Mouse (Mus musculus) erythroblast, embryonic 14.5 days (primary cell): Measurements from ENCODE around the gene Cdc5l. TPM values are rescaled to one million over a fixed set of nuclear protein-coding genes. Genes with fewer than 3 reads are reported as not detected.

ENCODE experiments used
- H3K27me3 ChIP-seq: 2 replicates; pipeline ENCODE4 v1.6.1; 2012; ENCODE audit warnings: inconsistent platforms; ENCODE audit not compliant: control insufficient read depth
- H3K36me3 ChIP-seq: 2 replicates; pipeline ENCODE4 v1.6.1; 2012; ENCODE audit warnings: mild to moderate bottlenecking, inconsistent platforms; ENCODE audit not compliant: control insufficient read depth
- H3K4me1 ChIP-seq: 2 replicates; pipeline ENCODE4 v1.6.1; 2012; ENCODE audit warnings: inconsistent platforms; ENCODE audit not compliant: control insufficient read depth
- H3K4me3 ChIP-seq: replicated peaks from 2 replicates; pipeline ENCODE3; 2012; ENCODE audit warnings: moderate library complexity, mild to moderate bottlenecking, inconsistent platforms
- H3K9me3 ChIP-seq: 2 replicates; pipeline ENCODE4 v1.6.1; 2012; ENCODE audit warnings: low read length, inconsistent platforms, mixed read lengths; ENCODE audit not compliant: control insufficient read depth
- GATA1 ChIP-seq: IDR thresholded peaks from 2 replicates; pipeline ENCODE4 v1.6.1; 2012; ENCODE audit warnings: low read length, inconsistent platforms, mixed read lengths
- TAL1 ChIP-seq: IDR thresholded peaks from 3 replicates; pipeline ENCODE4 v1.6.1; 2012; ENCODE audit warnings: low read length, inconsistent platforms, mixed read lengths
- polyA plus RNA-seq: library from polyadenylated mRNA; stranded (reverse); fragments of >175 nt; gene quantifications from 2 replicates; pipeline ENCODE4 v1.2.3, GENCODE M21; 2012

Gene Cdc5l
- 0.74 and 0.98 TPM in 2 replicates for polyA plus RNA-seq

DNA sequence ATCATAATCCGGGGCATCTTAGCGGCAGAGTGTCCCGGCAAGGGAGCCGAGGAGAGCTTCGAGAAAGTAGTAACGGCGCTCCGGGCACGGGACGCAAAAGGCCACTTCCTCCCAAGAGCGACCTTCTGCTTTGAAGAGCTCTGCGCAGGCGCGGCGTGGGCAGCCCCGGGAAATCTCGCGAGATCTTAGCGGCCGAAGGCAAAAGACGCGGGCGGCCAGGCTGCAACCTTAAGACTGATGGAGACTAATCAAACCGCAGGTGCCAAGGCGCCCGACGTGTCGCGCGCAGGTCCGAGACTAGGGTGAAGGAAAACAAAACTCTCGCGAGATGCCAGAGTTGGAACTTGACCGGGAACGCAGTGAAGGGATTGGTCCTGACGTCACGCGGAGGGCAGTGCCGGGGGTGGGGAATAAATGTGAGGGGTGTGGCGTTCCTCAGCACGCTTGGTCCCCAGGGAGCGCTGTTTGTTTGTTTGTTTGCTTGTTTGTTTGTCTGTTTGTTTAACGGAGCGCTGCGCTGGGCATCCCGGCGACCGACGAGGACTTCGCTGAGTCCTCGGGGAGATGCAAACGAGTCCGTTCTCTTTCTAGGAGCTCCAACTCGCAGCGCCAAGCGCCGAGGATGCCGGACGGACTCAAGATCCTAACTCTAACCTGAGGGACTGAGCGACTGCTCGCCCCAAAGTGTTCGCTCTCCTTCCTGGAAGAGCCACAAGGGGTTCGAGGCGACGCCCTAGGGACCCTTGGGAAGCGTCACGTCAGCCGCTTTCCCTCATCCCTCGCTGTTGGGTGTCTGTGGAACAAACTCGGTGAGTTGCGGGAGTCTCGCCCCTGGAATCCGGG is at the start of gene Cdc5l:
Gene Cdc5l, minus strand, starts transcription at position 319 of the 843 bp plus-strand sequence.
- peaks cover 30% of the 10 kb centered on the region for H3K4me1 ChIP-seq
- TF ChIP-seq TAL1 (no peak), GATA1 (no peak)
- no peaks in the 10 kb centered on the region for H3K36me3 ChIP-seq
- no peaks in the 10 kb centered on the region for H3K27me3 ChIP-seq
- peak within 1 kb of the TSS; percentile 82 for H3K4me3 ChIP-seq
- no peaks in the 10 kb centered on the region for H3K9me3 ChIP-seq

DNA sequence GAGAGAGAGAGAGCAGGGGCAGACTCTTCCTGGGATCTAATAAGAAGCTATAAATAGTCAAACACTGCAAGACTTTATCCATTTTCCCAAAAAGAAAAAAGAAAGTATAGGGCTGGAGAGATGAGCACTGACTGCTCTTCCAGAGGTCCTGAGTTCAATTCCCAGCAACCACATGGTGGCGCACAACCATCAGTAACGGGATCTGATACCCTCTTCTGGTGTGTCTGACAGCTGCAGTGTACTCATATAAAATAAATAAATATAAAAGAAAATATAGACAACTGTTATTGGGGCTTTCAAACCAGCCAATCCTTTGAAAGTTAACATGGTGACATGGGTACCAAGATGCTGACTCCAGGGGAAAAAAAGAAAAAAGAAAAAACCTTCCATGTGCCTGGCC is 46.9 kb upstream of the Cdc5l start:
- no peak for TF ChIP-seq TAL1
- TF ChIP-seq GATA1, result no peak
- Histone ChIP-seq H3K9me3 (peaks cover 3% of the 10 kb centered on the region; the same call in 1 of the 2 replicates), H3K27me3 (peaks cover 15% of the 10 kb centered on the region), H3K36me3 (no peaks in the 10 kb centered on the region), H3K4me3 (no peak overlapping the region), H3K4me1 (peaks cover 3% of the 10 kb centered on the region)

DNA sequence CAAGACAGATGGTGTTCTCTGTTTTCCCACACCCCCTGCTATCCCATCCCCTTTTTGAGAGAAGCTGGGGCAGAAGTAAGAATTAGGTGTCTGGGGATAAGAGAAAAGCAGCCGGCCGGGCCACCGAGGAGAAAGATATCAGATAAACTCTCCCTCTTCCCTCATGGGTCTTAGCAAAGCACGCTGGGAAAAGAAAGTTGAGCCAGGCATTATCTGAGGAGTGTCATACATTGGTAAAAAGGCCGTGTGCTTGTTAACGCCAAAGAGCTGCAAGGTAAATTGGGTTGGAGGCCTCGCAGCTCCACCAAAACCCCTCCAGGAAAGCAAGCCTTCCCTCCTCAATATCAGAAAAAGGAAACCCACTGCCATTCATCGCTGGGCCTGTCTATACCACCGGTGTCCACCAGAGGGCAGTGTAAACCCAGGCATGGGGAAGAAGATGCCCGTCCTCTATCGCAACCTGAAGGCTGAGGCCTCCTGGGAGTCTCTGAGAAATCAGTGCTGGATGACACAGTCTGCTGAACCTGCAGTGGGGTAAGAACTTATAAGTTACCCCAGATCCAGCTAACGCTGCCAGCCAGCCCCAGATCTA is 44.8 kb upstream of the Cdc5l start:
- Histone ChIP-seq H3K27me3 (peaks cover 33% of the 10 kb centered on the region), H3K4me1 (peaks cover 6% of the 10 kb centered on the region), H3K9me3 (peaks cover 3% of the 10 kb centered on the region; the same call in 1 of the 2 replicates), H3K36me3 (no peaks in the 10 kb centered on the region), H3K4me3 (no peak overlapping the region)
- TF ChIP-seq GATA1, result no peak
- no peak for TF ChIP-seq TAL1

DNA sequence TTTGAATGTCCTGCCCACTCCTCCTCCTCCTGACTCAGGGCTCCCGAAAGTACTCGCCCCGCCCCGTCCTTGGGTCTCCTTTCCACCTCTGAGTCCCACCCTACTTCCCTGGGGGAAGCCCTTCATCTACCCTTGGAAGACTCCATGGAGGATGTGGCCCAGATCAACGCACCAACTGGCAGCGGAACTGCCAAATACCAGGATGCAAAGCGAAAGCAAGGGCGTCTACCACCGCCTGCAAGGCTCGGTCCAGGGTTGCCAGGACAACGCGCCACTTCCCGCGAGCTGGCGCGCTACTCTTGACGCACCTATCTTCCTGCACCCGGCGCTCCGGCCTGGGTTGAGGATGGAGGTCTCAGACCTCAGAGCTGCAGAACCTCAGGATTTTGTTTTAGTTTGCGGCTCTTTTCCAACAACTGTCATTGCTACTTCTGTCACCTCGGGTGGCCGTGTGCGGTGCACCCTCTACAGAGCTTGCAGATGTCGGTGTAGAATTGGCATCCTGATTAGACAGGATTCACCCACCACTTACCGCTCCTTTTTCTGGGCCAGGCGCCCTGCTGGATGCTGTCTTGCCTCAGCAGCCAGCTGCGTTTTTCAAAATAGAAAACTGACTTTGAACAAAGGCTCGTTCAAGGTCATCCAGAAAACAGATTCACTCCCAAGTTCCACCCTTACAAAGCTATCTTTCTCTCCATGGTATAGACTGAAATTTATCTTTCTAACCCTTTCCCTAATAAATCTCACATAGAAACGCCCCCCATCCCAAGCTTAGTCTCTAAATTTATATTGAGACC is 41.3 kb upstream of the Cdc5l start, which contains the start of gene Spats1:
Gene Spats1, minus strand, starts transcription at position 747 of the 797 bp plus-strand sequence.
- Histone ChIP-seq H3K4me1 (peaks cover 6% of the 10 kb centered on the region), H3K4me3 (peak within 1 kb of the TSS; percentile 25), H3K36me3 (no peaks in the 10 kb centered on the region), H3K27me3 (peaks cover 34% of the 10 kb centered on the region), H3K9me3 (no peaks in the 10 kb centered on the region)
- TF ChIP-seq GATA1 (no peak), TAL1 (no peak)

DNA sequence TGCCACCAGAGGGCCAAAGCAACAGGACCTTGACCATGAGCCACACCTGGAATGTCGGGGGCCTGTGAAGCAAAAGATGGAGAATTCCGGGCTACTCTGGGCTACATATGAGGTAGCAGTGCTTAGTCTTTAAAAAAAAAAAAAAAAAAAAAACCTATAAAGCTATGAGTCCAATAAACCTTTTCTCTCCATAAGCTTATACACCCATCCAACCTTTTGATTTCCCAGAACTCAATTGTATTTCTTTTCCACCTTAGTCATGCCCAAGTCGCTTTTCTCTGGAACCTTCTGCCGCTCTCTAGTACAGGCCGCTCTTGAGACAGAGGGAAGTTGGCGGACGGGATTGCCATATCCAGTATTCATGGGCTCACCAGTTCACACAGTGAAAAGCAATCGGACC is 40.6 kb upstream of the Cdc5l start:
- Histone ChIP-seq H3K27me3 (peaks cover 34% of the 10 kb centered on the region), H3K4me1 (peaks cover 6% of the 10 kb centered on the region), H3K36me3 (no peaks in the 10 kb centered on the region), H3K9me3 (no peaks in the 10 kb centered on the region), H3K4me3 (no peak overlapping the region)
- TF ChIP-seq GATA1 (no peak), TAL1 (no peak)

DNA sequence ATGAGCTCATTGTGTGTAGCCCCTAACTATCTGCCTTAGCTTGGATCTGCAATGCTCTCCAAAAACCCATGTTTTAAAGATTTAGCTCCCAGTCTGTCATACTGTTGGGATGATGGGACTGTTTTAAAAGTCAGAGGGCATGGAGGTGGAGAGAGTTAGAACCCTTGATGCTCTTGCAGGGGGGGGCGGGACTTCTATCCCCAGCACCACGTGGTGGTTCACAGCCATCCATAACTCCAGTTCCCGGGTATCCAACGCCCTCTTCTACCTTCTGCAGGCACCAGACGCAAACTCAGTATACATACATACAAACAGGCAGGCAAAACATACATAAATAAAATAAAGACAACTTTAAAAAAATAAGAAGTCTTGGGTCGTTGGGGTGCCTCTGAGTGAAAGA is 40.1 kb upstream of the Cdc5l start:
- Histone ChIP-seq H3K4me3 (no peak overlapping the region), H3K36me3 (no peaks in the 10 kb centered on the region), H3K9me3 (no peaks in the 10 kb centered on the region; the same call in 1 of the 2 replicates), H3K4me1 (peaks cover 6% of the 10 kb centered on the region), H3K27me3 (peaks cover 34% of the 10 kb centered on the region)
- no peak for TF ChIP-seq GATA1
- no peak for TF ChIP-seq TAL1

DNA sequence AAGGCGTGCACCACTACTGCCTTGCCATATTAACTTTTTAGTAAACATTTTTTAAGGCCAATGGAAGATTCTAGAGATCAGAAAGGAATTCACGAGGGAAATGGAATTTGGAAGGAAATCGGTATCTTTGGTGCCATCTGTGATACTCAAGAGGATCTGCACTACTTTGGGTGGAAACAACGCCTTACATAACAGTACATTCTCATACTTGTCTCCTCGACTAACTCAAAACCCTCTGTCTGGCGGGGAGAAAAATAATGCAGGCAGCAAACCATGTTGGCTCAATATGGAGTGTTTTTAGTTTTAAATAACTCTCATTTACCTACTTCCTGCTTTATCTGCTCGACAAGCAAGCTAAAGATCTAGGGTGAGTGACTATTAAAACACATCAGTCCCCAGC is 37.2 kb upstream of the Cdc5l start:
- Histone ChIP-seq H3K36me3 (no peaks in the 10 kb centered on the region), H3K4me1 (peaks cover 3% of the 10 kb centered on the region), H3K9me3 (peaks cover 5% of the 10 kb centered on the region), H3K27me3 (peaks cover 21% of the 10 kb centered on the region), H3K4me3 (no peak overlapping the region)
- no peak for TF ChIP-seq TAL1
- TF ChIP-seq GATA1, result no peak

DNA sequence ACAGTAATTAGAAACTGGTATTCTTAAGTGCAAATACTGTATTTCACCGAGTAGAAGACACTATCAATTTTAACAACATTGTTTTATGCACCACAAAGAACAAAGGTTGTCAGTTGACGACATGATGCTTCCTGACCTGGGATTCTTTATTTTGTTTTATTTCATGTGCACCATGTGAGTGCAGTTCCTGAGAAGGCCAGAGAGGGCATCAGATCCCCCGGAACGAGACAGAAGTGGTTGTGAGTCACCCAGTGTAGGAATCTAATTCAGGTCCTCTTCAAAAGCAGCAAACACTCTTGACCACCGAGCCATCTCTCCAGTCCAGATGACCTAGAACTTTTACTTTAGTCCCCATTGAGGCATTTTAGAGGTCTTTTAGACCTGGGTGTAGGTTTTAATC is 34.8 kb upstream of the Cdc5l start:
- Histone ChIP-seq H3K36me3 (no peaks in the 10 kb centered on the region), H3K27me3 (peaks cover under 1% of the 10 kb centered on the region; the same call in 1 of the 2 replicates), H3K9me3 (peaks cover 5% of the 10 kb centered on the region), H3K4me1 (no peaks in the 10 kb centered on the region), H3K4me3 (no peak overlapping the region)
- no peak for TF ChIP-seq GATA1
- no peak for TF ChIP-seq TAL1

DNA sequence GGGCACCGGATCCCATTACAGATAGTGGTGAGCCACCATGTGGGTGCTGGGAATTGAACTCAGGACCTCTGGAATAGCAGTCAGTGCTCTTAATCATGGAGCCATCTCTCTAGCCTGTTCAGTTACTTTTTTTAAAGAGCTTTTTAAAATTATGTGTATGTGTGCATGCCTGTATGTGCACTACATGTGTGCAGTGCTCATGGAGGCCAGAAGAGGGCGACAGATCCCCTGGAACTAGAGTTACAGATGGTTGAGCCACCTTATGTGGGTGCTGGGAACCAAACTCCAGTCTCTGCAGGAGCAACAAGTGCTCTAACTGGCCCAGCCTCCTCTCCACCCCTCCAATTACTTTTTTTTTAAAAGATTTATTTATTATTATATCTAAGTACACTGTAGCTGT is 33.2 kb upstream of the Cdc5l start:
- H3K9me3 ChIP-seq, result peaks cover 5% of the 10 kb centered on the region
- no peaks in the 10 kb centered on the region for H3K27me3 ChIP-seq
- TF ChIP-seq TAL1, result no peak
- no peak for TF ChIP-seq GATA1
- H3K4me3 ChIP-seq, result no peak overlapping the region
- no peaks in the 10 kb centered on the region for H3K36me3 ChIP-seq
- H3K4me1 ChIP-seq, result no peaks in the 10 kb centered on the region
